Mouse (Mus musculus) T-helper 1 cell (primary cell): Measurements from ENCODE around the gene Prm3.

Source experiments
- in situ Hi-C: fragments of 300-600 bp; cut with MboI, MseI; formaldehyde crosslinking; loops from one replicate; pipeline ENCODE4 v1.15.1; 2025; ENCODE audit warnings: high pct_unique_total_duplicates

Prm3 gene

GRCm38 (mm10) chr16:10790702-10791101 is at the start of gene Prm3:
TSS of gene Prm3 (minus strand) at chr16:10790914.
- in situ Hi-C loops: no loop called here

DNA sequence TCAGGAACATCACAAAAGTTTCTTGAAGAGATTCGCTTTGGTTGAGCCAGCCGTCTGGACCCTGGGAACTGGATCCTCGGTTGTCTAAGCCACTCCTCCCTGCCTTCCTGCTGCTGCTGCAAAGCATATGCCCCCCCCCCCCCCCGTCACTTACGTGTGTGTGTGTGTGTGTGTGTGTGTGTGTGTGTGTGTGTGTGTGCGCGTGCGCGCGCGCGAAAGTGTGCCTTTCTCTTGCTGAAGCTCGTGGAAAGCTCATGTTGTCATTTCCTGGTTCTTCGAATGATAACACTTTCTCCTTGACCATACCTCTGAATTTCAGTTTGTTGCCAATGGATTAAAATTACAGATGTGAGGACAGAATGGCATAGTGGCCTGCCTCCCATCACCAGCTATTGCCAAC is 49.3 kb upstream of the Prm3 start:
- in situ Hi-C loops: loop anchor here (10.0 kb wide), 1 partner anchor 175 kb away; no protein-coding TSS in a partner anchor

DNA sequence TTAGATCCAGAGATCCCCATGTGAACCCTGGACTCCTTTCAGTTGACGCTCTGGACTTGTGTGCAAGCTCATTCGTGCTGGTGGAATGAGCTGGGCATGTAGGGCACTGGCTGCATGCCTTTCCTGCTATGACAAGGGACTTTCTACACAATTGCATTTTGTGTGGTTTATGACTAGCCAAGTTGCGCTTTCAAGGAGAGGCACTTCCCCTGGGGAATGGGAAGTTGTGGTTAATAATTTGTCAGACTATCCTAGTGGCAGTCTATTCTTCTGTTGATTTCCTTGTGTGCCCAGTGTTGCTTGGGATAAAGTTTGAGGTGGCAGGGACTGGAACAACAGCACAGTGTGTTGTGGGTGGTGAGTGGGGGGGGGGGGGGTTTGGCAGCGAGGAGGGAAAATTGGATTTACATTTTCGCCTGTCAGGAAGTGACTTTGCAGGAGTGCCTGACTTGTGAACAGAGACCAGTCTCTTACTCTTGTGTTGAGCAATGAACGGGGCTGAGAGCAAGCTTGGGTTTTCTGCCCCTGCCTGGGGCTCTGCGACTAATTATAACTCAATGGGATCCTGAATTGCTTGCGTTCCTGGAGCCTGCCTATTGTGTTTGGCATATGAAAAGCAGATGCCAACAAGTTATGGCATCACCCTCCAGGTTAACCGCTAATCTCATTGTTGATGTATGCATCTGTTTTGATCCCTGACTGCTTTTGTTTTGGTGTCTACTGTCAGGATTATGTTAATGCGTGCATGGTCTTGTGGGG is 48.0 kb upstream of the Prm3 start:
- in situ Hi-C loops: loop anchor here (5.0 to 10.0 kb wide), 2 partner anchors 51 to 424 kb away; partner anchors contain the start of genes Nubp1, Socs1 and Tnp2

GRCm38 (mm10) chr16:10837903-10838302 is 47.2 kb upstream of the Prm3 start:
- in situ Hi-C loops: loop anchor here (5.0 to 10.0 kb wide), 2 partner anchors 51 to 423 kb away; partner anchors contain the start of genes Nubp1, Socs1 and Tnp2

GRCm38 (mm10) chr16:10837250-10837649 is 46.5 kb upstream of the Prm3 start:
- in situ Hi-C loops: loop anchor here (5.0 to 10.0 kb wide), 2 partner anchors 50 to 422 kb away; partner anchors contain the start of genes Nubp1, Socs1 and Tnp2

DNA sequence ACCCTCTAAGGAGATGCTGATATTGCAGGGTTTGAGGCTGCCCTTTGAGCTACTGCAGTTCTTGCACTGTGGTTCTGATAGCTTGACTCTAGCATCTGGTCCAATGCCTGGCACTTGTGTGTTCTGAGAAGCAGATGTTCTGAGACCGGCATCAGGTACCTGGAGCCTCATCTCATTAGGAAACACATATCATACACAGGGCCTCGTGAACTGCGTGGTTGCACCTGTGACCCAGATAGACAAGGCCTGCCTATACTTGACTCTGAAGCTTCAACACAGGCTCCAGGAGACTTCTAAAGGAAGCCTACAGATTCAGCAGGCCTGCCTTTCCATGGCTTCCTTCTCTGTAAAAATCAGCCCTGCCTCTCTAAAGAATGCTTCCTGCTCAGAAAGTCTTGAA is 45.7 kb upstream of the Prm3 start:
- in situ Hi-C loops: loop anchor here (5.0 to 10.0 kb wide), 2 partner anchors 49 to 422 kb away; partner anchors contain the start of genes Nubp1, Socs1 and Tnp2

- in situ Hi-C loops: loop anchor here (5.0 to 10.0 kb wide), 2 partner anchors 48 to 420 kb away; partner anchors contain the start of genes Nubp1, Socs1 and Tnp2
These were observed 44.3 kb upstream of the Prm3 start, which contains the start of gene Rmi2 for GRCm38 (mm10) chr16:10834911-10835587. TSS of gene Rmi2 (plus strand) at chr16:10835059.

GRCm38 (mm10) chr16:10834542-10834910 is 43.8 kb upstream of the Prm3 start:
- in situ Hi-C loops: loop anchor here (10.0 kb wide), 1 partner anchor 420 kb away; the partner anchor contains the start of gene Nubp1

DNA sequence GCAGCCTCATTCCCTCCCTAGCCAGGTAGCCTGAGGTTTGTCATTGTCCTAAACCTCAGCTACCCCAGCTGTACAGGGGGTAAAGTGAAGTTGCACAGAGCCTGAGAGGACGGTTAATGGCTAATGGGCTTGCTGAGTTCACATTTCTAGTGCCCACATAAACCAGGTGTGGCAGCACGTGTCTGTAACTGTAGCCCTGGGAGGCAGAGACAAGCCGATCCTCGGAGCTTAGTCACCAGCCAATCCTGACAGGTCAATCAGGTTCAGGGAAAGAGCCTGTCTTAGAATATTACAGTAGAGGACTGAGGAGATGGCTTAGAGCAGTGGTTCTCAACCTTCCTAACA is 37.7 kb upstream of the Prm3 start:
- in situ Hi-C loops: no loop called here

GRCm38 (mm10) chr16:10827766-10828460 is 37.2 kb upstream of the Prm3 start:
- in situ Hi-C loops: no loop called here

GRCm38 (mm10) chr16:10827269-10827668 is 36.6 kb upstream of the Prm3 start:
- in situ Hi-C loops: no loop called here

DNA sequence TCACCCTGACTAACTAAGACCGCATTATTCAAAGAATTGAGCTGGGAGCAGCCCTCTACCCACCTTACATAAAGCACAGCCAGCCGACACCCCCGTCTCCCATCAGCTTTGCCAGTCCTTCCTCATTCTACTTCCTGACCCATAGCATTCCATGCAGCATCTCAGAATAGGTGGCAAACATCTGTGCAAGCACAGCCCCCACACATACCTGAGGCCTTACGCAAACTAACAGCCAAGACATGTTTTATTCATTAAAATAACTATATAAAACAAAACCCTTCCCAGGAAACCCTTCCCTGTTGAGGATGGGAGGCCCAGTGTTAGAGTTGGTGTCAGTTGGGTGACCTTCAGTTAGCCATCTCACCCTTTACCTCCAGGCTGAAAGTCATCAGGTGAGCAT is 35.1 kb upstream of the Prm3 start:
- in situ Hi-C loops: no loop called here

DNA sequence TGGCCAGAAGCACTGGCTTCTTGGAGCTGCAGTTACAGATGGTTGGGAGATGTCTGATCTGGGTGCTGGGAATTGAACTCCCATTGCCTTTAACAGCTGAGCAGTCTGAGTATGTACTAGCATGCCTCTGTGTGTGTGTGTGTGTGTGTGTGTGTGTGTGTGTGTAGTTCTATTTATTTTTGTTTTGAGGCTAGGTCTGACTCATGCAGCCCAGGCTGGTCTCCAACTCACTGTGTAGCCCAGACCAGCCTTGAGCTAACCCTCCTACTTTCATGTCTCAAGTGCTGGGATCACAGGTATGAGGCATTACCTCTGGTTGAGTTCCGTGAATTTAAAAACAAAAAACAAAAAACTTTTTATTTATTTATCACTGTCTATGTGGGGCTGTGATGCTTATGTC is 33.8 kb upstream of the Prm3 start:
- in situ Hi-C loops: loop anchor here (25.0 kb wide), 1 partner anchor 1987 kb away; the partner anchor contains the start of gene 1810013L24Rik

DNA sequence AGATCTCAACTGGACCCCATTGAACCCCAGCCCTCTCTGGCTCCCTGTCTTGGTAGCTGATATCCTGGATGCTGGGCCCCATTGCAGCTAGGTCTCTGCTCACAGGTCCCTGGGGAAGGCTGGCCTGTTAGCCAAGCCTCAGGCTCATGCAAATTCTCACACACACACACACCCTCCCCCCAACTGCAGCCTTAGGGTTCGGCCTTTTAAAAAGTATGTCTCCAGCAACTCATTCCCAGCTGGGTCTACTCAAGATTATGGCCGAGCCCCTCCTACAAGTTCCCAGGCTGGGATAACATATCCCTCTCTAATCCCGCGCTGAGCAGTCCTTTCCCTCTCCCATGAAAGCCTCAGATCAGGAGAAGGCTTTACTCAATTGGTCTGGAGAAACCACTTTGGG is 30.7 kb upstream of the Prm3 start:
- in situ Hi-C loops: loop anchor here (25.0 kb wide), 1 partner anchor 1984 kb away; the partner anchor contains the start of gene 1810013L24Rik

DNA sequence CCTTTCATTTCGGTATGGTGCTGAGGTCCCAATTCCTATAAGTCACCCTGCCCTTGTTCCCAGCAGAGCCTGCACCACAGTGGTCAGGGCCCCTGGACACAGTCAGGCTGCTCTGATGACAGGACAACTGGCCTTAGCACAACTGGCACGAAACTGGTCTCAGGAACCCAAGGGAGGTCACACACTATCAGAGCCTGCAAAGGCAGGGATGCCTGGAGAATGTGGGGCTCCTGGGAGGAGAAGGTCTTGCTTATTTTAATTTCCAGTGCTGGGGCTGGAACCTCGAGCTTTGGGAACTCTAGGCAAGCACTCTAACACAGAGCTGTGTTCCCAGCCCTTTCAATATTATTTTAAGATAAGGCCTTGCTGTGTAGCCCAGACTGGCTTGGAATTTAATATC is 29.3 kb upstream of the Prm3 start:
- in situ Hi-C loops: loop anchor here (25.0 kb wide), 1 partner anchor 1983 kb away; the partner anchor contains the start of gene 1810013L24Rik

- in situ Hi-C loops: loop anchor here (25.0 kb wide), 1 partner anchor 1981 kb away; the partner anchor contains the start of gene 1810013L24Rik
These were observed 27.9 kb upstream of the Prm3 start for GRCm38 (mm10) chr16:10818579-10819135.

- in situ Hi-C loops: loop anchor here (25.0 kb wide), 1 partner anchor 1978 kb away; the partner anchor contains the start of gene 1810013L24Rik
These were observed 24.1 kb upstream of the Prm3 start for GRCm38 (mm10) chr16:10814864-10815263.

DNA sequence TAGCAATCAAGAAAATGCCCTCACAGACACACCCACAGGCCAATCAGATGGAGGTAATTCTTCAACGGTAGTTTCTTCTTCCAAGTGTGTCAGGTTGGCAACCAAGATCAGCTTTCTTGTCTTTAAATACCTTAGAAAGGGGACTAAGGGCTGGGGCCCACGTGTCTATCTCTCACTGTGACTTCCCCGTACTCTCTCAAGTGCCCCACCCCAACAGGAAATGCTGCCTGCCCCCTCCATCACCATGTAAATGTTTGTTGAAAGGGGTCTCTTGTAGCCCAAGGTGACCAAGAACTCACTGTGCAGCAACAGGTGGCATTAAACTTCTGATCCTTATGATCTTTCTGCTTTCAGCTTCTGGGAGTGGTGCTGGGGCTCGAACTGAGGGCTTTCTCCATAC is 23.0 kb upstream of the Prm3 start:
- in situ Hi-C loops: loop anchor here (25.0 kb wide), 1 partner anchor 1976 kb away; the partner anchor contains the start of gene 1810013L24Rik

GRCm38 (mm10) chr16:10812865-10813371 is 22.2 kb upstream of the Prm3 start, which contains the start of gene Gm11172:
TSS of gene Gm11172 (plus strand) at chr16:10812915.
- in situ Hi-C loops: loop anchor here (25.0 kb wide), 1 partner anchor 1976 kb away; the partner anchor contains the start of gene 1810013L24Rik

- in situ Hi-C loops: loop anchor here (25.0 kb wide), 1 partner anchor 1973 kb away; the partner anchor contains the start of gene 1810013L24Rik
These were observed 19.7 kb upstream of the Prm3 start for GRCm38 (mm10) chr16:10810376-10810775.
